Mouse (Mus musculus) forebrain, embryonic 16.5 days (tissue): ENCODE measurements around the gene Clip2. TPM values are rescaled to one million over a fixed set of nuclear protein-coding genes. Genes with fewer than 3 reads are reported as not detected.

Experiments used
- ATAC-seq: fragments of 200-750 bp; cut with Nextera tagmentation; 2 replicates; pipeline ENCODE4 v1.8.0; 2017; ENCODE audit warnings: mild to moderate bottlenecking, moderate library complexity
- H3K27ac ChIP-seq: fragments of 300-500 bp; sonication (generic); 2 replicates; pipeline ENCODE4 v1.5.1; 2014; ENCODE audit warnings: low read length, control low read depth
- H3K27me3 ChIP-seq: fragments of 300-500 bp; sonication (generic); replicated peaks from 2 replicates; pipeline ENCODE4 v1.6.1; 2014; ENCODE audit warnings: low read length; ENCODE audit not compliant: control insufficient read depth, insufficient read depth
- H3K36me3 ChIP-seq: fragments of 300-500 bp; sonication (generic); 2 replicates; pipeline ENCODE4 v1.6.1; 2014; ENCODE audit not compliant: control insufficient read depth, insufficient read depth
- H3K4me1 ChIP-seq: fragments of 300-500 bp; sonication (generic); replicated peaks from 2 replicates; pipeline ENCODE4 v1.6.1; 2014; ENCODE audit warnings: low read length; ENCODE audit not compliant: control insufficient read depth, insufficient read depth
- H3K4me2 ChIP-seq: fragments of 300-500 bp; sonication (generic); 2 replicates; pipeline ENCODE4 v1.6.1; 2014; ENCODE audit warnings: mild to moderate bottlenecking, low read length, control low read depth
- H3K4me3 ChIP-seq: fragments of 300-500 bp; sonication (generic); replicated peaks from 2 replicates; pipeline ENCODE4 v1.5.1; 2014; ENCODE audit warnings: mild to moderate bottlenecking, low read length, control low read depth
- H3K9ac ChIP-seq: fragments of 300-500 bp; sonication (generic); replicated peaks from 2 replicates; pipeline ENCODE4 v1.6.1; 2014; ENCODE audit warnings: low read depth, low read length, control low read depth
- H3K9me3 ChIP-seq: fragments of 300-500 bp; sonication (generic); 2 replicates; pipeline ENCODE4 v1.6.1; 2016; ENCODE audit warnings: low read length; ENCODE audit not compliant: control insufficient read depth
- WGBS: fragments of 180-500 bp; shearing (Covaris S2); extraction: QIAGEN DNeasy Blood & Tissue Kit; methylation state at CpG from one replicate; pipeline ENCODE4 v1.1.7; 2014; 5-methylcytosine and 5-hydroxymethylcytosine counted together
- microRNA-seq: library from miRNA; unstranded; fragments of <30 nt; microRNA quantifications from one replicate; pipeline ENCODE4, GENCODE M21; 2017
- polyA plus RNA-seq: library from polyadenylated mRNA; unstranded; fragments of >200 nt; fragmentation: Nextera tagmentation; extraction: Ambion mirVana; gene quantifications from 2 replicates; pipeline ENCODE4 v1.2.1, GENCODE M21; 2015

Gene Clip2
- polyA plus RNA-seq, 1 experiment from 2014 or later: 16.6 TPM

- no peak overlapping the region for H3K9ac ChIP-seq
- ATAC-seq: no peak
- H3K9me3 ChIP-seq: 0 out of 2 replicates have a peak, but pooled peaks cover 2% of the 10 kb centered on the region
- no peak overlapping the region for H3K27ac ChIP-seq
- WGBS: 94% methylated on average over 3 of the region's 3 CpGs
- no peak overlapping the region for H3K4me3 ChIP-seq
- H3K36me3 ChIP-seq: peaks cover 5% of the 10 kb centered on the region; the same call in 1 of the 2 replicates
- peaks cover 14% of the 10 kb centered on the region for H3K4me1 ChIP-seq
- no peak overlapping the region for H3K4me2 ChIP-seq
- H3K27me3 ChIP-seq: no peaks in the 10 kb centered on the region
Measured at GRCm38 (mm10) chr5:134442066-134442465, 110.2 kb downstream of the Clip2 start.

- no peak for ATAC-seq
- H3K4me1 ChIP-seq: peaks cover 16% of the 10 kb centered on the region
- no peak overlapping the region for H3K9ac ChIP-seq
- no peak overlapping the region for H3K4me3 ChIP-seq
- 0 out of 2 replicates have a peak, but pooled peaks cover 2% of the 10 kb centered on the region for H3K9me3 ChIP-seq
- H3K36me3 ChIP-seq: peaks cover 5% of the 10 kb centered on the region; the same call in 1 of the 2 replicates
- no peak overlapping the region for H3K27ac ChIP-seq
- no peaks in the 10 kb centered on the region for H3K27me3 ChIP-seq
- H3K4me2 ChIP-seq: no peak overlapping the region
- WGBS: 83% methylated on average over 3 of the region's 3 CpGs
Measured at GRCm38 (mm10) chr5:134441105-134441504, 111.1 kb downstream of the Clip2 start.

- Histone ChIP-seq H3K4me3 (no peak overlapping the region), H3K36me3 (peaks cover 5% of the 10 kb centered on the region; the same call in 1 of the 2 replicates), H3K27ac (no peak overlapping the region), H3K9me3 (0 out of 2 replicates have a peak, but pooled peaks cover 2% of the 10 kb centered on the region), H3K9ac (no peak overlapping the region), H3K4me1 (peaks cover 12% of the 10 kb centered on the region; the same call in 1 of the 2 replicates), H3K4me2 (no peak overlapping the region), H3K27me3 (no peaks in the 10 kb centered on the region)
- no peak for ATAC-seq
- 64% methylated on average over 12 of the region's 12 CpGs for WGBS
Measured at GRCm38 (mm10) chr5:134440098-134440497, 112.1 kb downstream of the Clip2 start.

- no peak overlapping the region for H3K4me3 ChIP-seq
- peaks cover 5% of the 10 kb centered on the region; the same call in 1 of the 2 replicates for H3K36me3 ChIP-seq
- no peak overlapping the region for H3K4me2 ChIP-seq
- 97% methylated on average over 7 of the region's 7 CpGs for WGBS
- H3K9ac ChIP-seq: no peak overlapping the region
- no peak overlapping the region for H3K27ac ChIP-seq
- no peaks in the 10 kb centered on the region for H3K27me3 ChIP-seq
- ATAC-seq: no peak
- H3K9me3 ChIP-seq: 0 out of 2 replicates have a peak, but pooled peaks cover 2% of the 10 kb centered on the region
- H3K4me1 ChIP-seq: peaks cover 12% of the 10 kb centered on the region; the same call in 1 of the 2 replicates
Measured at GRCm38 (mm10) chr5:134439481-134439880, 112.8 kb downstream of the Clip2 start.

Small RNAs within 50 kb of the gene (microRNA-seq; reads per million reads assigned to microRNA genes)
- gene Gm26340: not detected
- gene Mir7228: not detected

Other genes with a start within 250 kb of the Clip2 start
- 168 and 187 TPM in 2 replicates for gene Gtf2i, start 237.7 kb downstream of the Clip2 start, polyA plus RNA-seq
- gene Gtf2ird1, start 95.7 kb downstream of the Clip2 start, polyA plus RNA-seq: 83.9 and 96.6 TPM in 2 replicates
- 0.41 and 0.86 TPM in 2 replicates for gene Syna, start 7.7 kb upstream of the Clip2 start, polyA plus RNA-seq
- gene Rfc2, start 28.9 kb upstream of the Clip2 start, polyA plus RNA-seq: 212 and 215 TPM in 2 replicates
- 3.0 and 5.3 TPM in 2 replicates for gene Lat2, start 62.6 kb upstream of the Clip2 start, polyA plus RNA-seq
- 405 and 411 TPM in 2 replicates for gene Eif4h, start 87.1 kb upstream of the Clip2 start, polyA plus RNA-seq
- gene Limk1, start 136.2 kb upstream of the Clip2 start, polyA plus RNA-seq: 15.2 and 19.0 TPM in 2 replicates
- gene Eln, start 194.9 kb upstream of the Clip2 start, polyA plus RNA-seq: 8.3 and 10.9 TPM in 2 replicates